Mouse (Mus musculus) myocyte (in vitro differentiated cells): ENCODE measurements at regions not wholly inside any gene's neighbourhood (a gene's known extent, or its start where the extent isn't known, plus 50 kb on each side); places are given as distances from the start of the nearest gene placed in this dataset.

ENCODE experiments used
- H3K27me3 ChIP-seq: one replicate; pipeline ENCODE4 v1.6.1; 2011; ENCODE audit not compliant: control insufficient read depth, insufficient read depth, insufficient read length
- H3K36me3 ChIP-seq: one replicate; pipeline ENCODE4 v1.6.1; 2011; ENCODE audit not compliant: control insufficient read depth, insufficient read depth
- H3K4me2 ChIP-seq: one replicate; pipeline ENCODE4 v1.6.1; 2011; ENCODE audit warnings: low read depth, control low read depth
- H3K4me3 ChIP-seq: one replicate; pipeline ENCODE4 v1.5.1; 2011; ENCODE audit warnings: mild to moderate bottlenecking, control low read depth, moderate library complexity
- H3K79me2 ChIP-seq: one replicate; pipeline ENCODE4 v1.6.1; 2011; ENCODE audit not compliant: control insufficient read depth, insufficient read depth
- H3ac ChIP-seq: one replicate; pipeline ENCODE4 v1.6.1; 2011; ENCODE audit not compliant: control insufficient read depth, insufficient read length
- CEBPB ChIP-seq: IDR thresholded peaks from 2 replicates; pipeline ENCODE4 v1.6.1; 2011; ENCODE audit warnings: mild to moderate bottlenecking, moderate library complexity; ENCODE audit not compliant: poor library complexity, insufficient read depth, severe bottlenecking
- E2F4 ChIP-seq: IDR thresholded peaks from one replicate; pipeline ENCODE4 v1.6.1; 2011; ENCODE audit warnings: mild to moderate bottlenecking, control low read depth, moderate library complexity; ENCODE audit not compliant: insufficient read depth
- MAX ChIP-seq: IDR thresholded peaks from one replicate; pipeline ENCODE4 v1.6.1; 2011; ENCODE audit warnings: low read depth, mild to moderate bottlenecking, control low read depth
- MYOD1 ChIP-seq, 3 experiments: IDR thresholded peaks; one replicate each; pipeline ENCODE4 v1.6.1; 2011; ENCODE audit warnings: control low read depth in 2 of 3, low read depth in 2 of 3, mild to moderate bottlenecking in 2 of 3, moderate library complexity in 1 of 3; ENCODE audit not compliant: insufficient read length in 2 of 3, control insufficient read depth in 1 of 3
- MYOG ChIP-seq, 3 experiments: IDR thresholded peaks; one replicate each; pipeline ENCODE4 v1.6.1; 2011; ENCODE audit warnings: control low read depth in 2 of 3, low read depth in 2 of 3, mild to moderate bottlenecking in 2 of 3; ENCODE audit not compliant: insufficient read length in 2 of 3, control insufficient read depth in 1 of 3, insufficient read depth in 1 of 3
- POLR2A ChIP-seq: IDR thresholded peaks from one replicate; pipeline ENCODE4 v1.6.1; 2011; ENCODE audit warnings: low read depth, mild to moderate bottlenecking, control low read depth, moderate library complexity; ENCODE audit not compliant: insufficient read length
- POLR2AphosphoS2 ChIP-seq: IDR thresholded peaks from one replicate; pipeline ENCODE4 v1.6.1; 2011; ENCODE audit warnings: low read depth, control low read depth; ENCODE audit not compliant: insufficient read length
- REST ChIP-seq: IDR thresholded peaks from one replicate; pipeline ENCODE4 v1.6.1; 2011; ENCODE audit warnings: mild to moderate bottlenecking, control low read depth, moderate library complexity; ENCODE audit not compliant: insufficient read depth, insufficient read length
- SRF ChIP-seq: IDR thresholded peaks from one replicate; pipeline ENCODE4 v1.6.1; 2011; ENCODE audit warnings: low read depth; ENCODE audit not compliant: control insufficient read depth, insufficient read length
- TCF12 ChIP-seq: IDR thresholded peaks from one replicate; pipeline ENCODE4 v1.6.1; 2011; ENCODE audit warnings: mild to moderate bottlenecking, control low read depth; ENCODE audit not compliant: poor library complexity, insufficient read depth, severe bottlenecking
- TCF3 ChIP-seq: IDR thresholded peaks from one replicate; pipeline ENCODE4 v1.6.1; 2011; ENCODE audit warnings: low read depth, control low read depth; ENCODE audit not compliant: insufficient read length
- USF1 ChIP-seq: IDR thresholded peaks from one replicate; pipeline ENCODE4 v1.6.1; 2011; ENCODE audit warnings: low read depth, mild to moderate bottlenecking, control low read depth, moderate library complexity

- Histone ChIP-seq H3K36me3 (no peaks in the 10 kb centered on the region), H3K4me3 (no peak overlapping the region), H3K4me2 (no peak overlapping the region), H3K79me2 (no peaks in the 10 kb centered on the region), H3ac (no peak overlapping the region), H3K27me3 (no peaks in the 10 kb centered on the region)
- TF ChIP-seq MYOD1 (IDR thresholded peaks at IDR 0.05; ENCODE audit: control insufficient read depth in 1 of 3, insufficient read length in 2 of 3, low read depth in 2 of 3) (no peak), REST (no peak), TCF3 (no peak), POLR2A (no peak), CEBPB (no peak), MYOG (IDR thresholded peaks at IDR 0.05; ENCODE audit: control insufficient read depth in 1 of 3, insufficient read depth in 1 of 3, insufficient read length in 2 of 3, low read depth in 2 of 3) (no peak), SRF (no peak)
These were observed 137.7 kb upstream of the Gpc5 start for GRCm38 (mm10) chr14:114954287-114954686.

- TF ChIP-seq E2F4 (no peak), SRF (no peak), TCF3 (no peak)
- Histone ChIP-seq H3K36me3 (no peaks in the 10 kb centered on the region), H3K27me3 (no peaks in the 10 kb centered on the region), H3K79me2 (no peaks in the 10 kb centered on the region), H3K4me3 (no peak overlapping the region), H3K4me2 (no peak overlapping the region), H3ac (no peak overlapping the region)
These were observed 136.4 kb upstream of the Gpc5 start for GRCm38 (mm10) chr14:114955572-114955971.

GRCm38 (mm10) chr14:114960273-114960672 is 131.7 kb upstream of the Gpc5 start:
- TF ChIP-seq MAX (no peak), MYOG (IDR thresholded peaks at IDR 0.05; ENCODE audit: control insufficient read depth in 1 of 3, insufficient read depth in 1 of 3, insufficient read length in 2 of 3, low read depth in 2 of 3) (no peak), SRF (no peak), USF1 (no peak), TCF12 (no peak), TCF3 (no peak), POLR2A (no peak), REST (no peak), CEBPB (no peak), MYOD1 (IDR thresholded peaks at IDR 0.05; ENCODE audit: control insufficient read depth in 1 of 3, insufficient read length in 2 of 3, low read depth in 2 of 3) (no peak)
- H3ac ChIP-seq = no peak overlapping the region
- H3K4me3 ChIP-seq = no peak overlapping the region
- H3K4me2 ChIP-seq = no peak overlapping the region
- no peaks in the 10 kb centered on the region for H3K27me3 ChIP-seq
- H3K79me2 ChIP-seq = no peaks in the 10 kb centered on the region
- no peaks in the 10 kb centered on the region for H3K36me3 ChIP-seq

- no peak for TF ChIP-seq CEBPB
- TF ChIP-seq USF1 = no peak
- no peak for TF ChIP-seq MYOD1 (IDR thresholded peaks at IDR 0.05; ENCODE audit: control insufficient read depth in 1 of 3, insufficient read length in 2 of 3, low read depth in 2 of 3)
- no peak for TF ChIP-seq REST
- TF ChIP-seq MYOG (IDR thresholded peaks at IDR 0.05; ENCODE audit: control insufficient read depth in 1 of 3, insufficient read depth in 1 of 3, insufficient read length in 2 of 3, low read depth in 2 of 3) = no peak
- no peak for TF ChIP-seq E2F4
- TF ChIP-seq POLR2AphosphoS2 = no peak
- TF ChIP-seq POLR2A = no peak
- TF ChIP-seq MAX = no peak
- TF ChIP-seq SRF = no peak
- no peak for TF ChIP-seq TCF12
- no peak for TF ChIP-seq TCF3
- H3K4me3 ChIP-seq = no peak overlapping the region
- H3K27me3 ChIP-seq = no peaks in the 10 kb centered on the region
- H3K36me3 ChIP-seq = no peaks in the 10 kb centered on the region
- H3K4me2 ChIP-seq = no peak overlapping the region
- no peak overlapping the region for H3ac ChIP-seq
- H3K79me2 ChIP-seq = no peaks in the 10 kb centered on the region
These were observed 126.1 kb upstream of the Gpc5 start for GRCm38 (mm10) chr14:114965941-114966340.

GRCm38 (mm10) chr14:114969020-114969419 is 123.0 kb upstream of the Gpc5 start:
- Histone ChIP-seq H3K79me2 (no peaks in the 10 kb centered on the region), H3K4me3 (no peak overlapping the region), H3K27me3 (no peaks in the 10 kb centered on the region), H3K4me2 (no peak overlapping the region), H3ac (no peak overlapping the region), H3K36me3 (no peaks in the 10 kb centered on the region)
- TF ChIP-seq REST = no peak
- no peak for TF ChIP-seq SRF
- TF ChIP-seq TCF3 = no peak
- TF ChIP-seq POLR2A = no peak
- no peak for TF ChIP-seq CEBPB
- TF ChIP-seq TCF12 = no peak
- TF ChIP-seq POLR2AphosphoS2 = no peak
- no peak for TF ChIP-seq MYOD1 (IDR thresholded peaks at IDR 0.05; ENCODE audit: control insufficient read depth in 1 of 3, insufficient read length in 2 of 3, low read depth in 2 of 3)
- no peak for TF ChIP-seq E2F4
- no peak for TF ChIP-seq MYOG (IDR thresholded peaks at IDR 0.05; ENCODE audit: control insufficient read depth in 1 of 3, insufficient read depth in 1 of 3, insufficient read length in 2 of 3, low read depth in 2 of 3)
- no peak for TF ChIP-seq MAX
- no peak for TF ChIP-seq USF1
